Mouse (Mus musculus) small intestine, adult 2 months (tissue): ENCODE measurements around the gene Timm23. TPM values are rescaled to one million over a fixed set of nuclear protein-coding genes. Genes with fewer than 3 reads are reported as not detected.
"Not testable (repeated sequence)": the region's sequence is repeated elsewhere in the genome, so short reads cannot be mapped to it uniquely, and the experiment has no call there.

Source experiments
- H3K27ac ChIP-seq: fragments of 200-500 bp; 2 replicates; pipeline ENCODE4 v1.5.1; 2012; ENCODE audit warnings: low read depth, low read length, control low read depth, inconsistent platforms; ENCODE audit not compliant: insufficient read depth
- H3K27me3 ChIP-seq: fragments of 200-500 bp; 2 replicates; pipeline ENCODE4 v1.6.1; 2012; ENCODE audit warnings: mild to moderate bottlenecking, moderate library complexity, low read length, inconsistent platforms; ENCODE audit not compliant: control insufficient read depth, insufficient read depth
- H3K36me3 ChIP-seq: fragments of 200-500 bp; 2 replicates; pipeline ENCODE4 v1.6.1; 2012; ENCODE audit warnings: mild to moderate bottlenecking, low read length, control low read depth, inconsistent platforms; ENCODE audit not compliant: control insufficient read depth, insufficient read depth
- H3K4me1 ChIP-seq: fragments of 200-500 bp; 2 replicates; pipeline ENCODE4 v1.6.1; 2012; ENCODE audit warnings: low read length, inconsistent platforms, mixed read lengths; ENCODE audit not compliant: control insufficient read depth, insufficient read depth, insufficient read length
- H3K4me3 ChIP-seq: fragments of 200-500 bp; 2 replicates; pipeline ENCODE4 v1.5.1; 2012; ENCODE audit warnings: low read depth, mild to moderate bottlenecking, control low read depth, inconsistent platforms, low read length, moderate library complexity
- CTCF ChIP-seq: fragments of 200-500 bp; IDR thresholded peaks from 2 replicates; pipeline ENCODE4 v1.5.1; 2012; ENCODE audit warnings: low read depth, mild to moderate bottlenecking, control low read depth, inconsistent platforms, low read length, moderate library complexity, mixed read lengths; ENCODE audit not compliant: insufficient replicate concordance, insufficient read length; ENCODE audit errors: extremely low read depth
- POLR2A ChIP-seq: fragments of 200-500 bp; IDR thresholded peaks from 2 replicates; pipeline ENCODE4 v1.6.1; 2012; ENCODE audit warnings: low read depth, mild to moderate bottlenecking, control low read depth, inconsistent platforms, low read length, moderate library complexity
- WGBS: fragments of 180-500 bp; shearing (Covaris S2); methylation state at CpG from one replicate; pipeline ENCODE4 v1.1.7; 2018; 5-methylcytosine and 5-hydroxymethylcytosine counted together
- polyA plus RNA-seq: library from polyadenylated mRNA; depleted of rRNA; stranded (reverse); fragments of >200 nt; gene quantifications from 2 replicates; pipeline ENCODE4 v1.2.3, GENCODE M21; 2012; rRNA removed

Gene Timm23
- polyA plus RNA-seq, 1 experiment: 158 TPM

- no peak overlapping the region for H3K27ac ChIP-seq
- 63% methylated on average over 4 of the region's 4 CpGs for WGBS
- no peaks in the 10 kb centered on the region for H3K27me3 ChIP-seq
- no peaks in the 10 kb centered on the region for H3K4me1 ChIP-seq
- TF ChIP-seq CTCF (no peak), POLR2A (no peak)
- no peak overlapping the region for H3K4me3 ChIP-seq
- no peaks in the 10 kb centered on the region for H3K36me3 ChIP-seq
Observed at GRCm38 (mm10) chr14:32145401-32145800, 56.3 kb downstream of the Timm23 start.

- Histone ChIP-seq H3K27me3 (no peaks in the 10 kb centered on the region), H3K4me1 (no peaks in the 10 kb centered on the region), H3K4me3 (no peak overlapping the region), H3K36me3 (no peaks in the 10 kb centered on the region), H3K27ac (no peak overlapping the region)
- no peak for TF ChIP-seq CTCF
- no peak for TF ChIP-seq POLR2A
Observed at GRCm38 (mm10) chr14:32144734-32145133, 57.0 kb downstream of the Timm23 start.

- no peak for TF ChIP-seq POLR2A
- no peak for TF ChIP-seq CTCF
- Histone ChIP-seq H3K27me3 (no peaks in the 10 kb centered on the region; the same call in 1 of the 2 replicates), H3K27ac (no peak within 1 kb of the TSS), H3K4me3 (no peak within 1 kb of the TSS), H3K4me1 (no peaks in the 10 kb centered on the region), H3K36me3 (no peaks in the 10 kb centered on the region)
- WGBS: 81% methylated on average over 5 of the region's 5 CpGs
Observed at GRCm38 (mm10) chr14:32141723-32142122, 60.0 kb downstream of the Timm23 start, which contains the start of gene Msmb. Gene Msmb, plus strand, starts transcription at chr14:32142023.

GRCm38 (mm10) chr14:32140359-32140965, 61.2 kb downstream of the Timm23 start:
- Histone ChIP-seq H3K27ac (no peak overlapping the region), H3K4me1 (no peaks in the 10 kb centered on the region), H3K36me3 (no peaks in the 10 kb centered on the region), H3K27me3 (no peaks in the 10 kb centered on the region; the same call in 1 of the 2 replicates), H3K4me3 (no peak overlapping the region)
- no peak for TF ChIP-seq POLR2A
- no peak for TF ChIP-seq CTCF
- WGBS: 90% methylated on average over 5 of the region's 5 CpGs

GRCm38 (mm10) chr14:32136467-32136866, 65.2 kb downstream of the Timm23 start:
- H3K27ac ChIP-seq, H3K4me1 ChIP-seq, H3K36me3 ChIP-seq, H3K4me3 ChIP-seq, H3K27me3 ChIP-seq: not testable (repeated sequence)
- WGBS: 19% methylated on average over 3 of the region's 3 CpGs

GRCm38 (mm10) chr14:32134293-32134692, 67.4 kb downstream of the Timm23 start:
- H3K27ac ChIP-seq: no peak overlapping the region
- WGBS: 17% methylated on average over 2 of the region's 2 CpGs
- TF ChIP-seq CTCF (no peak), POLR2A (no peak)
- no peaks in the 10 kb centered on the region for H3K36me3 ChIP-seq
- H3K27me3 ChIP-seq: no peaks in the 10 kb centered on the region; the same call in 1 of the 2 replicates
- no peaks in the 10 kb centered on the region for H3K4me1 ChIP-seq
- H3K4me3 ChIP-seq: no peak overlapping the region

GRCm38 (mm10) chr14:32131836-32132235, 69.9 kb downstream of the Timm23 start:
- no peak for TF ChIP-seq CTCF
- no peak for TF ChIP-seq POLR2A
- Histone ChIP-seq H3K27ac (no peak overlapping the region), H3K4me1 (no peaks in the 10 kb centered on the region), H3K4me3 (no peak overlapping the region), H3K27me3 (no peaks in the 10 kb centered on the region), H3K36me3 (no peaks in the 10 kb centered on the region)
- 21% methylated on average over 4 of the region's 4 CpGs for WGBS

Other genes with a start within 250 kb of the Timm23 start
- gene Galnt15, start 172.9 kb downstream of the Timm23 start, polyA plus RNA-seq: 0.72 and 2.1 TPM in 2 replicates
- gene Oxnad1, start 116.5 kb downstream of the Timm23 start, polyA plus RNA-seq: 6.7 and 7.2 TPM in 2 replicates
- gene Dph3, start 116.2 kb downstream of the Timm23 start, polyA plus RNA-seq: 7.7 and 9.0 TPM in 2 replicates
- gene Msmb, start 59.9 kb downstream of the Timm23 start, polyA plus RNA-seq: not detected in 2 replicates
- gene Ncoa4, start 42.0 kb downstream of the Timm23 start, polyA plus RNA-seq: 22.8 and 52.9 TPM in 2 replicates
- gene Parg, start 51 bp upstream of the Timm23 start, polyA plus RNA-seq: 2.4 and 3.0 TPM in 2 replicates
- 1.2 and 1.9 TPM in 2 replicates for gene Ogdhl, start 120.1 kb upstream of the Timm23 start, polyA plus RNA-seq
- not detected in 2 replicates for gene 1700024G13Rik, start 186.5 kb upstream of the Timm23 start, polyA plus RNA-seq